Mouse (Mus musculus) heart, postnatal 14 days (tissue): Measurements from ENCODE around the gene Prss41. TPM values are rescaled to one million over a fixed set of nuclear protein-coding genes. Genes with fewer than 3 reads are reported as not detected.

Experiments
- DNase-seq, 2 experiments: peaks; one replicate each; pipeline ENCODE4 v3.0.0; 2021 to 2022
- intact Hi-C: fragments of 180-260 bp; cut with DNase I; formaldehyde crosslinking; loops from one replicate; pipeline ENCODE4 v1.15.1; 2025
- total RNA-seq, 2 experiments: library from RNA; stranded (reverse); gene quantifications; 2 replicates each; pipeline ENCODE4 v1.2.3; 2021

The Prss41 gene
- total RNA-seq, 2 experiments from 2014 or later, result not detected

DNA sequence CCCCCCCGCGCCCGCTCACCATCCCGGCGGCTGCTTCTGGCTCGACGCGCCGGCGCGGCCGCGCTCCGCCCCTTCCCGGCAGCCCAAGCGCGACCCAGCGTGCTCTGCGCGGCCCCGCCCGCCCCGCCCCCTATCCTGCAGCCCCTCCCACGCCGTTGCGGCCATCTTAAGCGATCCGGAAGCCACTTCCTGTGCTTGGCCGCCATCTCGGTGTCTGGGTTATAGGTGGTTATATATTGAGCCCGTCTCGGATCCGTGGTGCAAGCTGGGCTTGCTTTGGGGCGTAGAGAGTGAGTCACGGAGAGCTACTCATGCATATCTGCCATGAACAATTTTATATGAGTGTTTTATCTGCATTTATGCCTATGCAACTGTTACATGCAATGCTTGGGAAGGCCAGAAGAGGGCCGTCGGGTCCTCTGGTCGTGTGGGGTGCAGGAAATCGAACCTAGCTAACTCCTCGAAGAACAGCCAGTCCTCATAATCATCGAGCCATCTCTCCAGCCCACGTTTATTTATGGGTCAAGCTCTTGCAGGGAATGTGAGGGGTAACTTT lies 14.8 kb downstream of the Prss41 start, which contains the start of gene Elob:
TSS of gene Elob (minus strand) at position 73 of the 556 bp plus-strand sequence.
- intact Hi-C loops, result loop anchor here (2.0 kb wide), 1 partner anchor 54 kb away; no protein-coding TSS in a partner anchor
- DNase-seq, result peak; percentile 83 to 86

DNA sequence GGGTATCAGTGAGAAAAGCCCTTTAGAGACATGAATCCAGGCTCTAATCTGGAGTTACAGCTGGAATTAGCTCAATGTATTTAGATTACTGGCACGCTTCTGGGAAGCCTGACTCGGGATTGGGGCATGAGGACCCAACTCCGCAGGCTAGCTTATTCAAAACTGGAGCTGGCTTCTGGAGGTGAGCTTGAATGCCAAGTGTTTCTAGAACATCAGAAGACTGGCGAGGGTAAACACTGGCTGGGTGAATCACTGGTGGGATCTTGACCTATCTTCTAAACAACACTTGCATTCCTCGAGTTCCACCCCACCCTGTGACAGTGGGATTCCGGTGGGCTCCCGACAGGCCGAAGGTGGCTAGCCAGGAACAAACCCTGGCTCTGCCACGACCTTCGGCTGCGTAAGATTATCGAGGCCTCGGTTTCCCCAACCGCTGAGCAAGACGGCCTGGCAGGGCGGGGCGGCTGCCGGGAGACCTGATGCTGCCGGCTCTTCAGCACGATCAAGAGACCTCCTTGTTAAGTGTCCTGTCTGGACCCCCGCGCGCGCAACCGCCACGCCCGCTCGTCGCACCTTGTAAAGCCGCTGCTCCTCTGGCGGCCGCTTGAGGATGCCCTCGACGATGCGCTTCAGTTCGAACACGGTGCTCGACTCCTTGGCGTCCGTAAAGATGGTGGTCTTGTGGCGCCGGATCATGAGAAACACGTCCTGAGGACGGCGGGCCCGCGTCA lies 15.5 kb downstream of the Prss41 start:
- peak; percentile 51 to 55 for DNase-seq
- intact Hi-C loops, result loop anchor here (2.0 kb wide), 1 partner anchor 54 kb away; no protein-coding TSS in a partner anchor

DNA sequence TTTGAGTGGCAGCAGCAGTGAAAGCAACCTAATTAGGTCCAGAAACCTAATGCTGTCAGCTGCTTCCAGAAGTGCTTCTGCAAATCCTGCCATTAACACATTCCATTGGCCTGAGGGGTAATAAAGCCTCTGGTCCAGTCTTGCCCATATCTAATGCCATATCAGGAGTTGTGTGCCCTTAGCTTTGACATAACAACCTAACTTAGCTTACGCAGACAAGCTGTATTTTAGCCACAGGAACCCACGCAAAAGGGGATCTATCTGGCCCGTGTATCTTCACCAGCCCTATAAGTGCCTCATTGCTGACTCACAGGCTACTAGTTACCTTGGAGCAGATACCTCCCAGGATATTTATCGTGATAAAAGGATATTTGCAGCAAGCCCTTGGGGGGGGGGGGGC lies 18.4 kb downstream of the Prss41 start:
- no peak for DNase-seq
- intact Hi-C loops, result no loop called here

DNA sequence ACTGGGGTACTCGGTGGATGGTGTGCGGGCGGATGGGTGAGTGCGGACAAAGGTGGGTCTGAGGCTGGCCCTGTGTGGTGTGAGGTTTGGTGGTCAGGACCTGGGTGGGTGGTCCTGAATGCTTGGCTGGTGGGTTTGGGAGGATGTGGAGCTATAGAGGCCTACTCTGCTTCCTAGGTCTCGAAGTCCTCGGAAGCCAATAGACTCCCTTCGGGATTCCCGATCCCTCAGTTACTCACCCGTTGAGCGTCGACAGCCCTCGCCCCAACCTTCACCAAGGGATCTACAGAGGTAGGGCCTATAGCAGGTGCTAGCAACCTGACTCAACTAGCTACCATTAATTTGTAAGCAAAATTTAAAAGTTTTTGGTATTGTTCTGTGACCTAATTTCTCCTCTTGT lies 20.4 kb downstream of the Prss41 start:
- intact Hi-C loops, result no loop called here
- DNase-seq, result no peak

DNA sequence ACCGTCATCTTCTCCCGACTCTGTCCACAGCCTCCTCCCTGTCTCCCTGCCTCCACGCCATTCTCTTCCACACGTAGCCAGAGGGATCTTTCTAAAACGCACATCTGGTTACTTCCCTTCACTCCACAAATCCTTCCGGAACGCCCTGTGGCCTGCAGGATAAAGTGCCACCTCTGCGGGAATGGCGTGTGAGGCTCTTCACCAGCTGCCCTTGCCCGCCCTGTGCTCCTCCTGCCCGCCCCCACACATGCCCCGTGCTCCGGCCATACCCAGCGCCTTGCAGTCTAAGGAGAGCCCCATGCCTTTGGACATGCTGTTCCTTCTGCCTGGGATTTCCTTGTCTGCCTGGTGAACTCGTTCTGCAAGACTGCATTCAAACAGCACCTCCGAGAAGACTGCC lies 21.0 kb downstream of the Prss41 start:
- intact Hi-C loops, result no loop called here
- no peak for DNase-seq

DNA sequence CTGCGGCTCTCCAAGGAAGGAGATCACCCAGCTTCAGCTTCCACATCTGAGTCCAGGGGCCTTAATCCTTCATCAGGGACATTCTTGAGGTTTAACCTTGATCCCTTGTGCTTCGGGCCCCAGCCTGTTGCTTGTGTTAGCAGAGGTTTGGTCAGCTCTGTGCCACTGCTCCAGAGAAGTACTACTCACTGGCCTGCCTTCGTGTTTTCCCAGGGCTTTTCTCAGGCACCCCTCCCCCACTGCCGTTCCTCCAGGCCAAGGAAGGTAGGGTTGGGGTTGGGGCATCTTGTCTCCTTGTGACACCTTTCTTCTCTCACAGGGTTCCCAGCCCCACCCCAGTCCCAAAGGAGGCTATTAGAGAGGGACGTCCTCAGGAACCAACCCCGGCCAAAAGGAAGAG lies 21.9 kb downstream of the Prss41 start:
- DNase-seq, result no peak
- intact Hi-C loops, result no loop called here

DNA sequence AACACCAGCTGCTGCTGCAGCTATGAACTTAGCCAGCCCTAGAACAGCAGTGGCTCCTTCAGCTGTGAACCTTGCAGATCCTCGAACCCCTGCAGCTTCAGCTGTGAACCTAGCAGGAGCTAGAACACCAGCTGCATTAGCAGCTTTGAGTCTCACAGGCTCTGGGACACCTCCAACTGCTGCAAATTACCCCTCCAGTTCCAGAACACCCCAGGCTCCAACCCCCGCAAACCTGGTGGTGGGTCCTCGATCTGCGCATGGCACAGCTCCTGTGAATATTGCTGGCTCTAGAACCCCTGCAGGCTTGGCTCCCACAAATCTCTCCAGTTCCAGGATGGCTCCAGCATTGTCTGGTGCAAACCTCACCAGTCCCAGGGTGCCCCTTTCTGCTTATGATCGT lies 23.2 kb downstream of the Prss41 start:
- DNase-seq, result no peak
- intact Hi-C loops, result loop anchor here (2.0 kb wide), 1 partner anchor 14 kb away; no protein-coding TSS in a partner anchor

DNA sequence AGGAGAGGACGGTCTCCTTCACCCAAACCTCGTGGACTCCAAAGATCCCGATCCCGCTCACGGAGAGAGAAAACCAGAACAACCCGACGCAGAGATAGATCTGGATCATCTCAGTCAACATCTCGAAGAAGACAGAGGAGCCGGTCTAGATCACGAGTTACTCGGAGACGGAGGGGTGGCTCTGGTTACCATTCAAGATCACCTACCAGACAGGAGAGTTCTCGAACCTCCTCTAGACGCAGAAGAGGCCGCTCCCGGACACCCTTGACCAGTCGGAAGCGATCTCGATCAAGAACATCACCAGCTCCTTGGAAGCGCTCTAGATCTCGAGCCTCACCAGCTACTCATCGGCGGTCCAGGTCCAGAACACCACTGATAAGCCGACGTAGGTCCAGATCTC lies 24.7 kb downstream of the Prss41 start:
- intact Hi-C loops, result no loop called here
- no peak for DNase-seq

DNA sequence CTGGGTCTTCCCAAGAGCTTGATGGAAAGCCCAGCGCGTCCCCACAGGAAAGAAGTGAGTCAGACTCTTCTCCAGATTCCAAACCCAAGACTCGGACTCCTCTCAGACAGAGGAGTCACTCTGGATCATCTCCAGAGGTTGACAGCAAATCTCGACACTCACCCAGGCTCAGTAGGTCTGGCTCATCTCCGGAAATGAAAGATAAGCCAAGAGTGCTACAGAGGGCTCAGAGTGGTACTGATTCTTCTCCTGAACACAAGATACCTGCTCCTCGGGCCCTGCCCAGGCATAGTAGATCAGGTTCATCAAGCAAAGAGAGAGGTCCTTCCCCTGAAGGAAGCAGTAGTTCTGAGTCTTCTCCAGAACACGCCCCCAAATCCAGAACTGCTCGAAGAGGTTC lies 25.4 kb downstream of the Prss41 start:
- no peak for DNase-seq
- intact Hi-C loops, result no loop called here

DNA sequence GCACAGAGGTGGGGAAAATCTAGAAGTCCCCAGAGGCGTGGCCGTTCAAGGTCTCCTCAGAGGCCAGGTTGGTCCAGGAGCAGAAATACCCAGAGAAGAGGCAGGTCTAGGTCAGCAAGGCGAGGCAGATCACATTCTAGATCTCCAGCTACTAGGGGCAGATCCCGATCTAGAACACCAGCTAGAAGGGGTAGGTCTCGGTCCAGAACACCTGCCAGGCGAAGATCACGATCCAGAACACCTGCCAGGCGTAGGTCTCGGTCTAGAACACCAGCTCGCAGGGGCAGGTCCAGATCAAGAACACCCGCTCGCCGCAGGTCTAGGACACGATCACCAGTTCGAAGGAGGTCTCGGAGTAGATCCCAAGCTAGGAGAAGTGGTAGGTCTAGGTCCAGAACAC lies 28.3 kb downstream of the Prss41 start:
- DNase-seq, result no peak
- intact Hi-C loops, result no loop called here

DNA sequence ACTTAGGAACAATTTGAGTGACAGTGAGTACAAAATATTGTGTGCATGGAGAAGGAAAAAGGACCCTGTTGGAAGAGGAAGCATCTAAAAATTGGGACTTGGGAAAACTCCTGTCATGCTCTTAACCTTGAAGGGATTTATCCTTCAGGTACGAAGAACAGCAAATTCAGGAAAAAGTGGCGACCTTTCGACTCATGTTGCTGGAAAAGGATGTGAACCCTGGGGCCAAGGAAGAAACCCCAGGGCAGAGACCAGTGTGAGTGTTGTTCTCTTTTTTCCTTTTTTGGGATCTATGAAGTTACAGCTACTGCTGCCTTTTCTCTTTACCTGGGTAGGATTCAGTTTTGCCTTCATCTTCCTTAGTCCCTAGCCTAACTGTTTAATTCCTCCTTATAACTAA lies 36.1 kb downstream of the Prss41 start:
- intact Hi-C loops, result loop anchor here (2.0 to 5.0 kb wide), 2 partner anchors 13 to 36 kb away; partner anchors contain the start of gene Flywch1
- DNase-seq, result no peak

DNA sequence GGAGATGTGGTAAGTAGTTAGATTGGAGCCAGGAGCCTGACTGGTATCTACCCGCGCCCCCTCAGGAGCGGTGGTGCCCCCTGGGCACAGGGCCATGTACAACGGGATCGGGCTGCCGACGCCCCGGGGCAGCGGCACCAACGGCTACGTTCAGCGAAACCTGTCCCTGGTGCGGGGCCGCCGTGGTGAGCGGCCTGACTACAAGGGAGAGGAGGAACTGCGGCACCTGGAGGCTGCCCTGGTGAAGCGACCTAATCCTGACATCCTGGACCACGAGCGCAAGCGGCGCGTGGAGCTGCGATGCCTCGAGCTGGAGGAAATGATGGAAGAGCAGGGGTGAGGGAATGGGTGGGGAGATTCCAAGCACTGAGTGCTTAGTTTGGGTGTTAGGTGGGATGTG lies 37.1 kb downstream of the Prss41 start:
- DNase-seq, result peak; percentile 49 to 62
- intact Hi-C loops, result loop anchor here (2.0 to 5.0 kb wide), 2 partner anchors 14 to 35 kb away; partner anchors contain the start of gene Flywch1

DNA sequence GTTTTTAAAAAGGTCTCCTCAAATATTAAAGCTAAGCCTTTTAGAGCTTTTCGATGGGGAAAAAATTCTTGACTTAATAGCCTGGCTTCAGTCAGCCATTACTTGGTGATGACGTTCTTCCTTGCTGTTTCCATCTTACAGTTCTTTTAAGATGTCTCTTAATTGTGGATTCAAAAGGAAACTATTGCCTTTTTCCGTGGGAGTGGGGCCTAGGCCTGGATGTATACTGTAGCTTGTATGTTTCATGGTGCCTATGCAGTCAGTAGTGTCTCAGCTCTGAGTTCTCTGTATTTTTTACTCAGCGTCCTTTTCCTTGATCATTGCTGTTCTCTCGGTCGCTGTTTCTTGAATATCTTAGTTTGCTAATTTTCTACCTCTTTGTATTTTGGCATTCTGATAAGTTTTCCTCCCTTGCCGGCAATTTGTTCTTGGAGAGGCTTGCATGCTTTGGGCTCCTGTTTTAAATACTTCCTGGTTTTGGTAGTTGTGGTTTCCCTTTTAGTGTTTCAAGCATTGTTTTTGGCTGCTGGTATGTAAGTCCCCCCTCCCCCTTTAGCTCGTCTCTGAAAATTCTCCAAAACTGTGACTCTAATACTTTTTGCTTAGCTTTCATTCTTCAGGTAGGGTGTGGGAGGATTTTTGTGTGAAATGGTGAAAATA lies 39.4 kb downstream of the Prss41 start:
- intact Hi-C loops, result loop anchor here (5.0 kb wide), 1 partner anchor 32 kb away; the partner anchor contains the start of gene Flywch1

DNA sequence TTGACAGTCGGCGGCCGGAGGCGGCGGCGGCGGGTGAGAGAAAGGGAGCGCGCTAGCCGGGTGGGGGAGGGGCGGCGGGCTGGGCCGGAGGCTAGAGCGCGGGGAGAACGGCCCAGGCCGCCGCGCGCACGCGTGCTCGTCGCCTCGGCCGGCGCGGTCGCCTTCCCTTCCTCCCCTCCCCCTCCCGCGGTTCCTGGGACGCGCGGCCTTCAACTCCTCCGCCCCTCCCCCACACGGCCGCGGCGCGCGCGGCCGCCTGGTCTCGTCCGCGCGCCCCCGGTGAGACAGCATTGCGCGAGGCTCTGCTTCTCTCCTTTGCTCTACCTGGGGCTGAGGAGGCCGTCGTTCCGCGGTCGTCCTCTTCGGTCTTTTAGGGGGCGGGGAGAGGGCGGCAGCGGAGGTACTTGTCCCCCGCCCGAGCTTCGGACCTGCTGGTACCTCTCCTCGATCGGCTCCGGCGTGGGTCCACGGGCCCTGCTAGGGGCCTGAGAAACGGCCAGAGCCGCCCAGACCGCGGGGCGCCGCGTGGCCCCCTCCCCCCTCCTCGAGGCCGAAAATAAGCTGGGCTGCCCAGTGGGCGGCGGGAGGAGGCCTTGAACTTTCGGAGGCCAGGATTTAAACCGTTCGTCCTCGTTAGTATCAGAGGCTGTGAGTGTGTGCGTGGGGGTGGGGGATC lies 40.5 kb downstream of the Prss41 start:
- intact Hi-C loops, result no loop called here
- peak; percentile 84 to 85 for DNase-seq

More for the DNA sequence above, 39.4 kb downstream of the Prss41 start:
- DNase-seq, result no peak

DNA sequence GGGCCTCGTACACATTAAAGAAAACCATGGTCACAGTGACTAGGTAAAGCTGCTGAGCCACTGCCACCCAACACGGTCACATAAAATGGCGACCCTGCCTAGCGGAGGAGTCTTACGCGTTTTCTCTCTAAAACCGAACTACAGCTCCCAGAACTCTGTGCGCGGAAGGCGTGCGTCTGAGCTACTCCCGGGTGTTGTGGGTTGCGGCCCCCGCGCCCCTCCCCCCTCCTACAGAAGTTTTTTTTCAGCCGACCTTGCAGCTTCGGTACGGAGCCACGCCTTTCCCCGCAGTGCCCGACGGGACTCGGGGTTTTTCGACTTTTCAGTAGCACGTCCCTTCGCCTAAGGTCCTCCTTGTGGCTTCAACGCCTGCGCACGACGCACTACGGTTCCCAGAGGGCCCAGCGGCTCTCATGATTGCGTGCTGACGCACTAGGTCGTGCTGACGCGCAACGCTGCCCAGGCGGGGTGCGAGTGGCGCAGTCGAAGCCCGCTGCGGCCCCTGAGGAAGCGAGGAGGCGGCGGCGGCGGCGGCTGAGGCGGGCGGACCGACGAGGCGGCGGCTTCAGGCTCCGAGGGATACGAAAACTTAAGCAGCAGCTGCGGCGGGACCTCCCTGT lies 41.1 kb downstream of the Prss41 start:
- intact Hi-C loops, result no loop called here
- DNase-seq, result peak; percentile 96

DNA sequence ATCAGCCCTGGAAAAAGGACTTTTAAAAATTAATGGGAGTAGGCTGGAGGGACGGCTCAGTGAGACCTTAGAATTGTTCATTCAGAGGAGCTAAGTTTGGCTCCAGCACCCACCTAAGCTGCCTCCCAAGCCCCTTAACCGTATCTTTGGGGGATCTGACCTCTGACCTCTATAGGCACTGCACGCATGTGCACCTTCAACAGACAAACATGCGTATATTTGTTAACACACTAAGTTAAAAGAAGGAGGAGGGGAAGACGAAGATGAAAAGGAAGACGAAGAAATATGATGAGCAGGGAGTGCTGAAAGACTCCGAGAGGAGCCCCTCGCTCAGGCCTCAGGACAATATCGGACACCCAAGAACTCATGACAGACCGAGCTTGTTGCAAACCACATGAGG lies 42.3 kb downstream of the Prss41 start:
- intact Hi-C loops, result no loop called here
- no peak for DNase-seq

DNA sequence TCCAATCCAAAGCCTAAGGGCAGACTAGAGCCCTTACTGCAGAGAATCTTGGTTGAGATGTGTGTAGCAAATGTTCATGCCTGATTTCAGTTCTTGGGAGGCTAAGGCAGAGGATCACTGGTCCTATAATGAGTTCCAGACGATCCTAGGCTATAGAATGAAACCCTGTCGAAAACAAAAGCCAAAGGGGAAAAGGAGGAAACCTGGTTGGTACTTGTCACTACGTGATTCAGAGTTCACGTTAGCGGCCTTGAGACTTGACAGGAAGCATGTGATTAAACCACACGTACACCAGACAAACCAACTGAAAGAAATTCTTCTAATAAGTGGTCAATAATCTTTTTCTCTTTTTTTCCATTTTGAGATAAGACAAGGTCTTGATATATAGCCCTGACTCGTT lies 46.7 kb downstream of the Prss41 start:
- DNase-seq, result no peak
- intact Hi-C loops, result no loop called here

DNA sequence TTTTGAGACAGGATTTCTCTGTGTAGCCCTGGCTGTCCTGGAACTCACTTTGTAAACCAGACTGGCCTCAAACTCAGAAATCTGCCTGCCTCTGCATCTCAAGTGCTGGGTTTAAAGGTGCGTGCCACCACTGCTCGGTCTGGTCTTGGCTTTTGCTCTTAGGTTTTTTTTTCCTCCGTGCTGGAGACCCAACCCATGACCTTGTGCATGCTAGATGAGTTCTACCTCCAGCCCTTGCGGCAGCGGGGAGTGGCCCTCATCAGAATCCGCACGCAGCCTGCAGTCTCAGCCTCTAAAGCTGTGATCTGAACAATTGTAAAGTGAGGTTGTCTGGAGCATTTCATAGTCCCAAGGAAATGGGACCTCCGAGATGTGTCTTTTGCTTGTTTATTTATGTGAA lies 48.6 kb downstream of the Prss41 start:
- no peak for DNase-seq
- intact Hi-C loops, result no loop called here

DNA sequence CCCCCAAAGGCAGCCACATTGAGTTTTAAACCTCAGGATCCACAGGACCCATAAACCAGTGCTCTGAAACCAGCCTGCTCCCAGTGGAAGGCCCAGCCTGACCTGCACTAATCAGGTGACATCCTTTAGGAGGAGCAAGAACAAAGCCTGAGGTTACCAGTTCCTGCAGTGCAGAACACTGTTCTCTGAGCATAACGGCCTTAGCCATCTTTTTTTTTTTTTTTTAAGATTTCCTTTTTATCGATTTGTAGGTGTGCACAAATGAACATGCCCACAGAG lies 53.0 kb downstream of the Prss41 start:
- intact Hi-C loops, result no loop called here
- no peak for DNase-seq

DNA sequence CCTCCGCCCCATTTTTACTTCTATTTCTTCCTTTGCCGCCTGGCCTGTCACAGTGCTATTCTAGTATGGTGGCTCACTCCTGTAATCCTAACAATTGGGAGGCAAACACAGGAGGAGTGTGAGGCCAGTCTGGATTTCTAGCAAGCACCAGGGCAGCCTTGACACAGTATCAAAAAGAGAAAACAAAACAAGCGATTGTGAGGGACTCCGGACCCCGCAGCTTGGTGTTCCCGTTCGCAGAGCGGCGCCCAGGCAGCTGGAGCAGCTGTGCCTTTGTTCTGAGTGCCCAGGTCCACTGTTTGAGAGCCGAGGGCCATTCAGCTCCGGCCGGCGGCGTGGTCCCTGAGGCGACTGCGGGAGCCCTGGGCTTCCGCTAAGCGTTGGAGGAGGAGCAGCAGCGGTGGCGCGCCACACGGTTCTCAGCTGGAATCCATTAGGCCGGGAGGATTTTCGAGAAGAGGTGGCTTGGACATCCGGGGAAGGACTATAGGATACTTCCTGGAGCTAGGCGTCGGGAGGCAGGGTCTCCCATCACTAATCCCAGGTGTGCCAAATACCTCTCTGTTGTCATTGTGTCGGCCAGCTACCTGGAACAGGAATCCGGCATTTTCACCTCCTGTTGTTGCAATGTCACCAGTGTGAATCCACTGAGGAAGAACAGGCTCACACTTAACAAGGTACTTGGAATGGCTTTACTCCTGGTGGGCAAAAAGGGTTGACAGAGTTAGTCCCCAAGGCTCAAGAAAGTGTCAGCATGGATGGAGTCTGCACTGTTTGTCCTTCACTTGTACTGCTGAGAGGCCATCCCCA lies 53.5 kb downstream of the Prss41 start, which contains the start of gene Srrm2:
TSS of gene Srrm2 (plus strand) at position 264 of the 810 bp plus-strand sequence.
- intact Hi-C loops, result no loop called here
- DNase-seq, result peak; percentile 63 to 71
